Mouse (Mus musculus) c-Kit-positive CD71-positive TER-119-negative erythroid progenitor cells, embryonic 14.5 days (primary cell): ENCODE data around the gene Tmem132c.

Experiments used
- DNase-seq: peaks from one replicate; pipeline ENCODE4 v3.0.0-alpha.2; 2013; ENCODE audit warnings: low read depth

Tmem132c gene

DNA sequence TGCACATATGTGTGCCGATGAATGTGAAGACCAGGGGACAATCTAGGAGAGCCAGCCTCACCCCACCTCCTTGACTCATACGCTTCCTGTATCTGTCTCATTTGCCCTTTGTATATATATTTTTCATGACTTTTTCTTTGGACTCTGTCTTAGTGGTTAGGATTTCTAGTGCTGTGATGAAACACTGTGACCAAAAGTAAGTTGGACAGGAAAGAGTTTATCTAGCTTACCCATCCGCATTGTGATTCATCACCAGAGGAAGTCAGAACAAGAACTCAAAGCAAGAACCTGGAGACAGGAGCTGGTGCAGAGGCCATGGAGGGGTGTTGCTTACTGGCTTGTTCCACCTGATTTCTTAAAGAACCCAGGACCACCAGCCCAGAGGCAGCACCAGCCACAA is 250.1 kb downstream of the Tmem132c start:
- DNase-seq, result no peak

DNA sequence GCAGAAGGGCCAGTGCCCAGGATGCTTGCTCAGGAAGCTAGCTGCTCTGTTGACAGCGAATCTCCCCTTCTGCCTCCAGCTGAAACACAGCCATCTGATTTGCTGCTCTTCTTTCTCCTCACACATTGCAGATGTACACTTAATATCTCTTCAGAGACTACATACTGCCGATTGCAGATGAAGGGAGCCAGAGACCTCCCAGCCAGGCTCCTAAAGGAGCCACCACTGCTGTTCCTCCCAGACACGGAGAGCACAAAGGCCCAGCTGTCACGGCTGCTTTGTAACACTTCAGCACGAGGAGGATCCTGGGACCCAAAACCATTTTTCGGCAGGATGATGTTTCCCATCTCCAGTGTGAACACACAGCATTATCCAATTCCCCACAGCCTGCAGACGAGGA is 255.3 kb downstream of the Tmem132c start:
- no peak for DNase-seq

DNA sequence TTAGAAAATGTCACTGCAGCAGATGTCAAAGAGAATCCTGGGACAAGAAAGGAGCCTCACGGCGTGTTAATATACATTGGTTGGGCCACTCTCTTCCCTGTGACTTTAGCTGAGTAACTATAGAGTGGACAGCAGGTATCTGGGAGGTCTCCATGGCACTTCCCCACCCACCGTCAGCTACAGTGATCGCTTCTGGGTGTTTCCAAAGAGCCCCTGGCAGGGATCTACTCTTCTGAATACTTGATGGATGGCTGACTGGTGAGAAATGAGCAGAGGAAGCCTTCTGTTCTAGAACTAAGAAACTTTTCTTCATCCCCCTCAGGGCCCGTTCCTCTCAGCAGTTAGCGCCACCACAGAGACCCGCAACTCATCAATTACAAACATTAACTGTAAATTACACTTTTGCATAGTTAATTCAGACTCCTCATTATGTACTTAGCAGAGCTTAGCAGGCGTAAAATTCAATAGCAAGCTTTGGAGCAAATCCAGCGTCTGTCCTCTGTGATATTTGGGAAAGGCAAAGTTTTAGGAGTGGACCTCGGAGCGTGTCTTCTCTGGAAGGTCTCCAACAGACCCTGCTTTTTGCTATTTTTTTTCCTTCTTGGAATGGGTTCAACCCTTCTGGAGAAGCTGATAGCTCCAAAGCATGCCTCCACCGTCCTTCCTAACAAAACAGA is 257.7 kb downstream of the Tmem132c start:
- no peak for DNase-seq

DNA sequence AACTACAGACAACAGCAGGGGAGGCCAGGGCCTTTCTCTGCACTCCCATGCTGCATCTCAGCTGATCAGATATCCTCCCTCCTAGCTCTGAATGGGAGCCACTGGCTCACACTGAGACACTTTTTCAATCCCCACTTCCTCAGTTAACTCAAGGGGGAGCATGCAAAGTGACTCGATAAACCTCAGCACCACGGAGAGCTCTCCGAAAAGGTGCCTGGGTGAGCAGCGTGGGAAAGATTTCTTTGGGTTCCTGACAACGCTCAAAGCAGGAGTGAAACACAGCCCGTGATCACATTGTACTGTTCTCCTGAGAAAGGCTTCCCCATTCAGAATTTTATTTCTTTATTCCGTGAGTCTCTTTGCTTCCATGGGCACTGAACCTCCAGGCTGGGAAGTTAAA is 261.2 kb downstream of the Tmem132c start:
- no peak for DNase-seq

DNA sequence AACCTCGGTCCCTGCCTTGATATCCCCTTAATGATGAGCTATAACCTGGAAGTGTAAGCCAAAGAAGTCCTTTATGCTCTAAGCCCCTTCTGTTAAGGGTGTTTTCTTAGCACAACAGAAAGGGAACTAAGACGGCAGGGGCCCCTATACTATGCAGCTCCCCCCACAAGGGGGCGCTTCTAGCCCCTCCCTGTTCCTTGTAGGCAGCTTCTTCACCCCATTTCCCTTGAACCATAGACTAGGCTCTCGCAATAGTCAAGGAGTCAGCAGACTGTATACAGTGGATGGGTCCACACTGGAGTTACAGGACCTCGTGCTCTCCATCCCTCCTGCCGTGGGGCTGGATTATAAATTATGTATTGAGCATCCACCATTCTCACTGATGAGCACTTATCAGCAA is 264.1 kb downstream of the Tmem132c start:
- DNase-seq, result no peak

DNA sequence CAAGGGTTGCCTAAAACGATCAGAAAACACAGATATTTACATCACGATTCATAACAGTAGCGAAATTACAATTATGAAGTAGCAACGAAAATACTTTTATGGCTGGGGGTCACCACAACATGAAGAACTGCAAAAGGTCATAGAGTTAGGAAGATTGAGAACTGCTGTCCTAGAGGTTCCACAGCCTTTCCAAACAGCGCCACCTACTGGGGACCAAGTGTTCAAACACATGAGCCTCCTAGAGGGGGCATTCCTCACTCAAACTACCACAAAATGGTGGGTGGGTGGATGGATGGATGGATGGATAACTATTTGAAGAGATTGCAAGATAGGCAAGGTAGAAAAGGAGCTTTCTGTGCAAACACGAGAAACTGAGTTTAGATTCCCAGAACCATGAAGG is 270.0 kb downstream of the Tmem132c start:
- DNase-seq, result no peak

DNA sequence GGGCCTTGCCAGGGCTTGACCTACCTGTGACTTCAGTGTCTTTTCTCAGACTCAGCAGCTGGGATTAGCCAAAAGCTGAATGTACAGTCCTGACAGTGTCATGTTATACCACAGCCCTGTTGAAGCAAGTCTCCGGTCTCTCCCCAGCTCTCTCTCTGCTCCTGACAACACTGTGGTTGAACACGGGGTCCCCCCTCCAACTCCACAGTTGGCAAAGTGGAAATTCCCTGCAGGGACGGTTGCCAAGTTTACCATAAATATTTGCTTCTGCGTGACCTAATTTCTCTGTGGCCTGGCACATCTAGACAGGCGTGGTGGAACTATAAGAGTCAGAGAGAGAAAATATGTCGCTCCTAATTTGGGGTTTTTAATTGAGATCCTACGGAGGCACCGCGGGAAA is 274.4 kb downstream of the Tmem132c start:
- DNase-seq, result no peak

DNA sequence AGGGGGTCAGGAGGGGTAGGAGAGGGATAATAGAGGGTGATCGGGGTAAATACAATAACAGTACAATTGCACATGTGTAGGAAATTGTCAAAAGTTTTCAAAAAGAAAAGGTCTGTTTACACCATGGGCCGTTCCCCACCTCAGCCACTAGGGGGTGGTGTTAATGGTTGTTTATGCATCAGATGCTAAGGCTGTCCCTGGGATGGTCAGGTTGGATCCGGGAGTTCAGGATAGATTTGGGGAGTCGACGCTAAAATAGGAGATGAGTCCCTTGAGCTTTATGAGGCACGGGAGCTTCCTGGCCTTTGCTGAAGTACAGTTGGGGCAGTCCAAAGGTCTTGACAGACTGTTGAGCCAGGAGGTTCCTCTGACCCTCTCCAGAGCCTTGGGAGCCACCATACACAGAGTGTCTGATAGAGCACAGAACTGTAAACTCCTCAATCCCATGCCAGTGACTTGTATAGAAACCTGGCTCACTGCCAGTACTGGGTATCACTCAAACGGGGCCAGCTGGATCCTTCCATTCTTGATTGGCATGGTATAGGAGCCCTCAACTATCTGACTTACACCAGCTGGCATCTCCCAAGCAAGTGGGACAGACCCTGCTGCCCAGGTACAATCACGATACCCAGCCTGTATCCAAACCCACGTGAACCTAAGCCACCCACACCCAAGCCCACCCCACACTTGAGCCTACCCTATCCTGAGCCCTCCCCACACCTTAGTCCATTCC is 281.3 kb downstream of the Tmem132c start:
- DNase-seq, result no peak

DNA sequence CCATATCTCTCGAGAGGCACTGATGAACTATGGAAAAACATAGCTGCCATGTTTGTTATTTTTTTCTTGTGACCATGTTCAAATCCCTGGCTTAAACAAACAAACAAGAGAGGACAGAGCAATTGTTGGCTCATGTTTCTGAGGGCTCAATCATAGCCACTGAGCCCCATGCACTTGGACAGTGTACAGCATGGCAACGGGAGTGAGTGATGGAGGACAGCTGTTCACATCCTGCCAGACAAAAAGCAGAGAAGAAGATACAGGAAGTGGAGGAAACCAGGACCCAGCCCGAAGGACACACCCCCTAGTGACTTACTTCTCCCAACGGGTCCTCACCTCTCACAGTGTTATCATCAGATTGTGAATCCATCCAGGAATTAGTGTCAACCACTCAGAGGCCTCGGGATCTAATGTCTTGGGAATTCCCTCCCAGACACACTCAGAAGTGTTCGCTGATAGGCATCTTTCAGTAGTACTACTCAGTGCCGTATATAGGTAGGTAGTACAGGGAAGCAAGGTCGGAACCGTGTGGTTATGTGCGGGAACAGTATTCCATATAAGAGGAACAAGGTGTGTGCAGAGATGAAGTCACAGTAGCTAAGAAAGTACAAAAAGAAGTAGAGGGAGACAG is 285.9 kb downstream of the Tmem132c start:
- DNase-seq, result no peak

DNA sequence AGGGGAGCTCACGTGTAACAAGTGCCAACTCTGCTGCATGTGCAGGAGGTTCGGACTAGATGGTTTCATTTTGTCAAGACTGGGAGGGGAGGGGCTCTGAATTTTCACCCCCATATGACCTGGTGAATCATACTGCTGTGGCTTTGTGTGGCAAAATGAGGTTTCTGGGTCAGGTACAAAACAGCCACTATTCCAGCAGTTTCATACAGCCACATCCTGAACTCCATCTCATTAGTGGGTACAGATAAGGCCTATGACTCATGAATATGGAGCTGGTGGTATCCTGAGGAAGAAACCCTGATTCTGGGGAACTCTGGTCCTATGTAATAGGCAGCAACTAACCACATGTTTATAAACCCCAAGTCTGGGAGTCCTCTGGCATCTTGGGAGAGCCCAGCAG is 295.9 kb downstream of the Tmem132c start:
- DNase-seq, result no peak

DNA sequence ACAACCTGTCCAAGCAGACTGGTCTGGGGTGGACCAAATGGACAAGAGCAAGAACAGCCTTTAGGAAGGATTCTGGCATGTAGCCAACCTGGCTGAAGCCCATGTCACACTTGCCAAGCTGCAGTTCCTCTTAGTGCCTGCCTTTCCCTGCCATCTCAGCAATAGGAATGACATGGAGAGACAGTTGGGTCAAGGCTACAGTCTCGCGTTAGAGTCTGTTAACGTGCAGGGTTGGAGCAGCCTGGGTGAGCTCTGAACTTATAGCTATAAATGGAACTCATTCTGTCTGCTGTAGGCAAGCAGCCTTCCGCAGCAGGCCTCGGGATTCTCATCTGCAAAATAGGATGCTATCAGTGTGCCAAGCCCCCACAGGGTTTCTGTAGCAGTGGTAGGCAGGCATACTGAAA is 305.0 kb downstream of the Tmem132c start:
- DNase-seq, result no peak

DNA sequence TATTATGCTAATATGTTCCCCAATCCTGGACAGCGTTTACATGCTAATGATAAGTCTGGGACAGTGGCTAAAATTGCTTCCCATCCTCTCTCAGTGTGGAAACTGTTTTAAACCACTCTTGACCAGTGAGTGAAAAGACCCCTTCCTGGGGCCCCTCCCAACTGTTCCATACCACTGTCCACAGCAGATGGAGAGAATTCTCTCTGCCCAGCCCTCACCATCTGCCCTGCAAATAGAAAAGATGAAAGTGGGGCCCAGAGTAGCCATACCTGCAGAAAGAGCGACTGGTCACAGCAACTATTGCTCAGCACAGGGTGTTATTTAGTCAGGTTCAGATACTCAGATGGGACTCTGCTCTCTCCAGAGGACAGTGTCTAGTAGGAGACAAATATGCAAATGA is 306.5 kb downstream of the Tmem132c start:
- no peak for DNase-seq

DNA sequence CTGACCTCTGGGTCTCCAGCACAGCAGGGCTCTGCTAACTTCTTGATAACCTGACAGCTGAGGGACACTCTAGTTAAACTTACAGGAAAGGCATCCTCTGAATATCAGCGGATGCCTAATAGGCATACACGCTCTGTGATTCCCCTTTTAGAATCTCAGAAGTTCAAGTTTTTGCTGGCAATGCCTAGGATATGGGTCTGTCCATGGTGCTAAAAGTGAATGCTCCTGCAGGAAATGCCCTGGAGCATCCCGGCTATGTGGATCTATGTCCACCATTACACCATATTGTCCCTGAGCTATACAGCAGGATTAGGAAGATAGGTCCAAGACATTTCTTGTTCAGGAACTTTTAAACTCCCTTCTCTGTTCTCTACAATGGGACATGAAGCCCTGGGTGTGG is 319.5 kb downstream of the Tmem132c start:
- no peak for DNase-seq

DNA sequence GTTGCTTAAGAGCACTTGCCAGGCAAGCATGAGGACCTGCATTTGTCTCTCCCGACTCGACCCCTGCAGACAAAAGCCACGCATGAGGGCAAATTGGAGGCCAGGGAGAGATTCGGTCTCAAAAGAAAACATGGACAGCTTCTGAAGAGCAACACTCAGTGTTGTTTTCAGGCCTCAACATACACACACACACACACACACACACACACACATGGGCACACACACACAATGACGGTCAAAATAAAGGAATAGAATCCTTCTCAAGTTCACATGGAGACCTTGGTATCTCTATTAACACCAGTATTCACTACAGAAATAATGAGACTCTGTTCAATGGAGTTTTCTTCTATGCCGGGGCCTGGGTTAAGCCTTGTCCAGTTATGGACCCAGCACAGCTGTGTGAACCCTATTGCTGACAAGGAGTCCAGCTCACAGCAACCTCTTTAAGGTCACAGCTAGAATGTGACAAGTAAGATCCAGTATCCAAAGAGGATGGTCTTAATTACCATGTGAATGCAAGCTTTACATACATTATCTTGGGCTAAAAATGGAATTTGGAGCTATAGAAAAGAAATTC is 325.6 kb downstream of the Tmem132c start:
- no peak for DNase-seq

DNA sequence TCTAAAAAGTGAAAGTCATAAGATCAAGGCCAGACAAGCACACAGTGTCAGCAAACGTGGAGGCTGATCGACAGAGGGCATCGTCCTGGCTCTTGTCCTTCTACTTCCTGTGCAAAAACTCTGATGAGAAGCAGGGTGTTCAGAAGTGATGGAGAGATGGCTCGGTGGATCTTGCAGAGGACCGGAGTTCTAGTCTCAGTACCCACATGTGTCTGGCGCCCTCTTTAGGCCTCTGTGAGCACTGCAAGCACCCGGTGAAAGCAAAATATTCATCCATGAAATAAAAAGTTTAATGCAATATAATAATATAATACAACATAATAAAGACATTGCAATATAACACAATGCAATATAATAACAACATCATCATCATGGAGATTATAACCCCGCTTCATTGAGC is 335.8 kb downstream of the Tmem132c start:
- no peak for DNase-seq

DNA sequence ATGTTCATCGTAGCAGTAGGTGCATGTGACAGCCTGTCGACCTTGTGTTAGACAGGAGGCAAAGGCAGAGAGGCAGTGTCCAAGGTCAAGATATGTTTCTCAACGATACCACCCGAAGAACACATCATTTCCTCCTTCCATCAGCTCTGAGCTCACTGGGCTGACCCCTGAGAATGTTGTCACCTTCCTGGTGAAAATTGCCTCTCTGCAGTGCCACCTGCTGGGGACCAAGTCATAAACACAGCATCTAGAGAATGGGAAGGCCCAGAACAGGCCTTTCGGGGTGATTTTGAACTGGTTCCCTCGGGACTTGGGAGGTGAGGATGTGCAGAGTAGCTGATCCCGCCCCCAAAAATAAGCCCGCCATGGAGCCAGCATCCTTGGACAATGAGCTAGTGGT is 342.1 kb downstream of the Tmem132c start:
- no peak for DNase-seq

DNA sequence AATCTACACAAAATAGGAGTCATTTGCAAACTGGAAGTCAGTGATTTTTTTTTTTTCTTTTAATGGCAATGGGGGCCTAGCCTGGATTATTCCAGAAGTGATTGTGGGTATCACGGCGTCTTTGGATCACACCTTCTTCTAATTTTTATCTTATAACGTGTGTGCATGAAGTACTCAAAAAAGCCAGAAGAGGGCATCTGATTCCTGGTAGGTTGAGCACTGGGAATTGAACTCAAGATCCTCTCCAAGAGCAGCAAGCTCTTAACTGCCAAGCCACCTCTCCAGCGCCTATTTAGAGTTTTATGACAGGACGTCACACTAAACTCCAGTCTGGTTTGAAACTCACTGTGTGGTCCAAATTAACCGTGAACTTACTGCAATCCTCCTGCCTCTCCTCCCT is 346.2 kb downstream of the Tmem132c start:
- no peak for DNase-seq

DNA sequence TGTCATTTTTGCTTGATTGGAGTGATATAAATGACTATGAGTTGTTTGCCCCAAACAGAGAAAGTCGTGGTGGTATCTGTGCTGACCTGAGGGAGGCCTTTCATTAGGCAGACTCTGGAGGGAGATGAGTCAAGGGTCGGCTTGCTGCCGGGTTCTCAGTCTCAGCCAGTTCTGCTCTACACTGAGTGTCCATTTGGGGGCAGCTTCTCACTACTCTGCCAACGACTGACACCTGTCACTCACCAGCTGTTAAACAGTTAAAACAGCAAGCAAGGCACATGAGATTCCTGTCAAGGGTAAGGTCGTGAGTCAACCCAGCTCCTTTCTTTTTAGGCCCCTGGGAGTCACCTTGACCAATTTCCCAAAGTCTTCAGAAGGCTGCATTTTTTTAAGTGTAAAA is 350.8 kb downstream of the Tmem132c start:
- DNase-seq, result no peak

DNA sequence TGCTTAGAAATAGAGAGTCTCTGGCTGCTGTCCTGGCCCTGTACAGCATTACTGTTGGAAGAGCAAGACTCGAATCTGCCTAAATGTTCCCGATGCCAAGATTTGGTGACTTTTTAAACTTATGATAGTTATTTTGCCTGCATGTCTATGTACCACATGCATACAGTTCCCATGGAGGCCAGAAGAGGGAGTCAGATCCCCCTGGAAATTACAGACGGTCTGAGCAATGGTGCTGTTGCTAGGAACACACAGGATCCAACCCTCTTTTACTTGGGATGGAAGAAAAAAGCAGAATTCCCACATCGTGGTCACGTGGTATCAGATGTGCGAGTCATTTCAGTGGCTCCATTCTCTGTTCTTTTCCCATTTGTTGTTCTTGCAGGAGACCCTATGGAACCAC is 351.2 kb downstream of the Tmem132c start:
- no peak for DNase-seq

DNA sequence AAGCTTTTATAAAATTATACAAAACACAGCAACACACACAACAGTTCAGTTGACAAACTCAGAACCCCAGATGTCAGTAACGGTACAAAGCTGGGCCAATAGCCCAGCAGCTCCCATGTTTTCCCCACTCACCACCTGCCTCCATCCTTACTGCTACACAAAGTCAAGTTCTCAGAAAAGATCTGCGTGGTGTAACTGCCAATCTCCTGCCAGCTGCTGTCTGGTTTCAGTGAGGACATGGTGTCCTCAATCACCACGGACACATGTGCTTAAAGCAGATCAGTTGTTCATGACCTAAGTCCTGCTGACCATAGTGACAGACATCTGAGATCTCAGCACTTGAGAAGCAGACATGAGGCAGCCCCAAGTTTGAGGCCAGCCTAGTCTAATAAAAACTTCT is 354.1 kb downstream of the Tmem132c start:
- no peak for DNase-seq

DNA sequence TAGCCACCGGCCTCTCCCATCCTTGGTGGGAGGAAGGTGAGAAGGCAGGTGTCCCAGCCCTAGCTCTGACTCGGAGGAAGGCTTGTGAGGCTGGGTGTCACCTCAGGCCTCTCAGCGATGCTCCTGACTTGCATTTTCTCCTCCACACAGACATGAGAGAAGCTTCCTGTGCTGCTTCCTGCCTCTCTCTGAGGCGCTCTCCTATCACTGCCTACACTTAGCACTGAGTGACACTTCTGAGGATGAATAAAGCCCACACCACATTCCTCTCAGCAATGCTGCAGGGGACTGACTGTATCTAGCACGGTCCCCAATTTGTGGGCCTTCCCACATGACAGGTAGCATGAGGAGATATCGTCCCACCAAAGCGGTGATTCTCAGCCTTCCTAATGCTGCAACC is 355.3 kb downstream of the Tmem132c start:
- DNase-seq, result no peak

DNA sequence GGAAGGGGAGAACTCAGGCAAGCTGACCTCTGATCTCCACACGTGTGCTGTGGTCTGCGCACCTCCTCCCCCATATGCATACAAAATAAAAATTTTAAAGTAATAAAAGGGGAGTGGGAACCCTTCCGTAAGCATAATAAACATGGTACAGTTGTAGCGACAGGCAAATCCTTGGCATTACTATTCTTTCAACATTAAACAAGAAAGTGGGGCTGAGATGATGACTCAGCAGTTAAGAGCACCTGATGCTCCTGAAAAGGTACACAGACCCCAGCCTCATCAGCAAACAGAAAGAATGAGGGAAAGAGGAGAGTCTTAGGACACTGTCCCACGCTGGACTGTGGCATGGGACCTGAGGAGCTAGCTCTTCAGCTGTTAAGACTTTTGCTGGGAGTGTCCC is 361.4 kb downstream of the Tmem132c start:
- no peak for DNase-seq

DNA sequence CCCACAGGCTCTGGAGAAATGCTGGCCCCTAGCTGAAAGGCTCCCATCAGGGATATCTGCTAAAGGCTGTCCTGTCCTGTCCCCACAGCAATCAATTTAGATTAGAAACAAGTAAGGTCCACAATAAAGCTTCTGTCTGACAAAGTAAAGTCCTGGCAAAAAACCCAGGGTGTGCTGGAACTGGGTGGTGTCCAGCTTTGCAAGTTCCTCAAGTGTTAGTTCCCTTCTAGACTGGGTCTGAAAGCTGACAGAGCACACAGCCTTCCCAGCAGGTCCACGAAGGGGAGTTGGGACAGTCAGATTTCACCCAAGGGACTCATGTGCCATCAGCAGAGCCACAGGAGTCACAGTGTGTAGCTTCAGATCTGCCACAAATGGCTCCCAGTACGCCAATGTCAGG is 365.9 kb downstream of the Tmem132c start:
- no peak for DNase-seq
